Mouse (Mus musculus): Measurements from ENCODE around the gene Kank4. TPM values are rescaled to one million over a fixed set of nuclear protein-coding genes. Genes with fewer than 3 reads are reported as not detected.

The Kank4 gene
- polyA plus RNA-seq, 1 experiment from 2014 or later: 1.4 TPM

- H3K27ac ChIP-seq (ENCODE audit: low read depth, low read length): no peak overlapping the region
- ATAC-seq (ENCODE audit: low FRiP score): no peak
- H3K4me1 ChIP-seq (replicated peaks; ENCODE audit: control insufficient read depth, insufficient read depth, low read length): no peaks in the 10 kb centered on the region
- no peaks in the 10 kb centered on the region for H3K27me3 ChIP-seq (ENCODE audit: control insufficient read depth, insufficient read depth, low read length)
- H3K9me3 ChIP-seq (ENCODE audit: control insufficient read depth, low read length): no peaks in the 10 kb centered on the region
- 94% methylated on average over 9 of the region's 9 CpGs for WGBS
- H3K4me3 ChIP-seq (ENCODE audit: low read depth, low read length): no peak overlapping the region
- H3K36me3 ChIP-seq (ENCODE audit: control insufficient read depth, insufficient read depth, low read length): no peaks in the 10 kb centered on the region
- H3K9ac ChIP-seq (ENCODE audit: low read depth, low read length): no peak overlapping the region
- no peak for DNase-seq (ENCODE audit: low spot score)
- no peak overlapping the region for H3K4me2 ChIP-seq (replicated peaks; ENCODE audit: low read depth, low read length)
Measured at GRCm38 (mm10) chr4:98793486-98793885, 23.9 kb downstream of the Kank4 start.

- Histone ChIP-seq H3K4me2 (replicated peaks; ENCODE audit: low read depth, low read length) (no peak overlapping the region), H3K4me1 (replicated peaks; ENCODE audit: control insufficient read depth, insufficient read depth, low read length) (no peaks in the 10 kb centered on the region), H3K9ac (ENCODE audit: low read depth, low read length) (no peak overlapping the region), H3K4me3 (ENCODE audit: low read depth, low read length) (no peak overlapping the region), H3K27ac (ENCODE audit: low read depth, low read length) (no peak overlapping the region), H3K9me3 (ENCODE audit: control insufficient read depth, low read length) (no peaks in the 10 kb centered on the region), H3K36me3 (ENCODE audit: control insufficient read depth, insufficient read depth, low read length) (no peaks in the 10 kb centered on the region), H3K27me3 (ENCODE audit: control insufficient read depth, insufficient read depth, low read length) (no peaks in the 10 kb centered on the region)
- WGBS: 45% methylated on average over 1 of the region's 1 CpGs
- DNase-seq (ENCODE audit: low spot score) (no peak), ATAC-seq (ENCODE audit: low FRiP score) (no peak)
Measured at GRCm38 (mm10) chr4:98790721-98791120, 26.6 kb downstream of the Kank4 start.

GRCm38 (mm10) chr4:98789861-98790311, 27.5 kb downstream of the Kank4 start:
- H3K27ac ChIP-seq (ENCODE audit: low read depth, low read length): no peak overlapping the region
- H3K36me3 ChIP-seq (ENCODE audit: control insufficient read depth, insufficient read depth, low read length): no peaks in the 10 kb centered on the region
- no peaks in the 10 kb centered on the region for H3K9me3 ChIP-seq (ENCODE audit: control insufficient read depth, low read length)
- DNase-seq (ENCODE audit: low spot score): peak; percentile 61
- WGBS: 9% methylated on average over 10 of the region's 10 CpGs
- H3K27me3 ChIP-seq (ENCODE audit: control insufficient read depth, insufficient read depth, low read length): no peaks in the 10 kb centered on the region
- H3K4me3 ChIP-seq (ENCODE audit: low read depth, low read length): peak overlapping the region; percentile 20; the same call in 1 of the 2 replicates
- peak overlapping the region; percentile 0; the same call in 1 of the 2 replicates for H3K9ac ChIP-seq (ENCODE audit: low read depth, low read length)
- peak; percentile 46; the same call in 1 of the 2 replicates for ATAC-seq (ENCODE audit: low FRiP score)
- H3K4me2 ChIP-seq (replicated peaks; ENCODE audit: low read depth, low read length): peak overlapping the region; percentile 41
- no peaks in the 10 kb centered on the region for H3K4me1 ChIP-seq (replicated peaks; ENCODE audit: control insufficient read depth, insufficient read depth, low read length)

GRCm38 (mm10) chr4:98789133-98789765, 28.1 kb downstream of the Kank4 start:
- ATAC-seq (ENCODE audit: low FRiP score) (no peak; the same call in 1 of the 2 replicates), DNase-seq (ENCODE audit: low spot score) (no peak)
- no peaks in the 10 kb centered on the region for H3K9me3 ChIP-seq (ENCODE audit: control insufficient read depth, low read length)
- H3K27ac ChIP-seq (ENCODE audit: low read depth, low read length): no peak overlapping the region
- no peak overlapping the region for H3K4me3 ChIP-seq (ENCODE audit: low read depth, low read length)
- H3K27me3 ChIP-seq (ENCODE audit: control insufficient read depth, insufficient read depth, low read length): no peaks in the 10 kb centered on the region
- WGBS: 77% methylated on average over 7 of the region's 7 CpGs
- H3K36me3 ChIP-seq (ENCODE audit: control insufficient read depth, insufficient read depth, low read length): no peaks in the 10 kb centered on the region
- H3K4me2 ChIP-seq (replicated peaks; ENCODE audit: low read depth, low read length): peak overlapping the region; percentile 41
- H3K4me1 ChIP-seq (replicated peaks; ENCODE audit: control insufficient read depth, insufficient read depth, low read length): no peaks in the 10 kb centered on the region
- H3K9ac ChIP-seq (ENCODE audit: low read depth, low read length): no peak overlapping the region

GRCm38 (mm10) chr4:98786281-98786680, 31.1 kb downstream of the Kank4 start:
- ATAC-seq (ENCODE audit: low FRiP score): no peak
- no peak overlapping the region for H3K4me2 ChIP-seq (replicated peaks; ENCODE audit: low read depth, low read length)
- H3K36me3 ChIP-seq (ENCODE audit: control insufficient read depth, insufficient read depth, low read length): no peaks in the 10 kb centered on the region
- WGBS: 31% methylated on average over 3 of the region's 3 CpGs
- no peak for DNase-seq (ENCODE audit: low spot score)
- no peak overlapping the region for H3K27ac ChIP-seq (ENCODE audit: low read depth, low read length)
- H3K9ac ChIP-seq (ENCODE audit: low read depth, low read length): no peak overlapping the region
- no peaks in the 10 kb centered on the region for H3K4me1 ChIP-seq (replicated peaks; ENCODE audit: control insufficient read depth, insufficient read depth, low read length)
- no peak overlapping the region for H3K4me3 ChIP-seq (ENCODE audit: low read depth, low read length)
- H3K9me3 ChIP-seq (ENCODE audit: control insufficient read depth, low read length): no peaks in the 10 kb centered on the region
- H3K27me3 ChIP-seq (ENCODE audit: control insufficient read depth, insufficient read depth, low read length): no peaks in the 10 kb centered on the region

GRCm38 (mm10) chr4:98785851-98786250, 31.5 kb downstream of the Kank4 start:
- 47% methylated on average over 8 of the region's 8 CpGs for WGBS
- Histone ChIP-seq H3K36me3 (ENCODE audit: control insufficient read depth, insufficient read depth, low read length) (no peaks in the 10 kb centered on the region), H3K4me1 (replicated peaks; ENCODE audit: control insufficient read depth, insufficient read depth, low read length) (no peaks in the 10 kb centered on the region), H3K4me3 (ENCODE audit: low read depth, low read length) (no peak overlapping the region), H3K9me3 (ENCODE audit: control insufficient read depth, low read length) (no peaks in the 10 kb centered on the region), H3K9ac (ENCODE audit: low read depth, low read length) (no peak overlapping the region), H3K4me2 (replicated peaks; ENCODE audit: low read depth, low read length) (no peak overlapping the region), H3K27me3 (ENCODE audit: control insufficient read depth, insufficient read depth, low read length) (no peaks in the 10 kb centered on the region), H3K27ac (ENCODE audit: low read depth, low read length) (no peak overlapping the region)
- ATAC-seq (ENCODE audit: low FRiP score) (no peak), DNase-seq (ENCODE audit: low spot score) (no peak)

GRCm38 (mm10) chr4:98778219-98778618, 39.1 kb downstream of the Kank4 start:
- no peak overlapping the region for H3K4me3 ChIP-seq (ENCODE audit: low read depth, low read length)
- DNase-seq (ENCODE audit: low spot score) (no peak), ATAC-seq (ENCODE audit: low FRiP score) (no peak)
- H3K4me1 ChIP-seq (replicated peaks; ENCODE audit: control insufficient read depth, insufficient read depth, low read length): no peaks in the 10 kb centered on the region
- H3K36me3 ChIP-seq (ENCODE audit: control insufficient read depth, insufficient read depth, low read length): no peaks in the 10 kb centered on the region
- no peak overlapping the region for H3K27ac ChIP-seq (ENCODE audit: low read depth, low read length)
- no peak overlapping the region for H3K4me2 ChIP-seq (replicated peaks; ENCODE audit: low read depth, low read length)
- peaks cover 2% of the 10 kb centered on the region; the same call in 1 of the 2 replicates for H3K27me3 ChIP-seq (ENCODE audit: control insufficient read depth, insufficient read depth, low read length)
- no peak overlapping the region for H3K9ac ChIP-seq (ENCODE audit: low read depth, low read length)
- no peaks in the 10 kb centered on the region for H3K9me3 ChIP-seq (ENCODE audit: control insufficient read depth, low read length)
- WGBS: 13% methylated on average over 16 of the region's 16 CpGs

- Histone ChIP-seq H3K27ac (ENCODE audit: low read depth, low read length) (no peak overlapping the region), H3K9me3 (ENCODE audit: control insufficient read depth, low read length) (no peaks in the 10 kb centered on the region), H3K36me3 (ENCODE audit: control insufficient read depth, insufficient read depth, low read length) (no peaks in the 10 kb centered on the region), H3K4me3 (ENCODE audit: low read depth, low read length) (no peak overlapping the region), H3K4me2 (replicated peaks; ENCODE audit: low read depth, low read length) (no peak overlapping the region), H3K27me3 (ENCODE audit: control insufficient read depth, insufficient read depth, low read length) (peaks cover 2% of the 10 kb centered on the region; the same call in 1 of the 2 replicates), H3K4me1 (replicated peaks; ENCODE audit: control insufficient read depth, insufficient read depth, low read length) (no peaks in the 10 kb centered on the region), H3K9ac (ENCODE audit: low read depth, low read length) (no peak overlapping the region)
- WGBS: 90% methylated on average over 6 of the region's 6 CpGs
- ATAC-seq (ENCODE audit: low FRiP score): no peak
- DNase-seq (ENCODE audit: low spot score): no peak
Measured at GRCm38 (mm10) chr4:98777464-98777863, 39.9 kb downstream of the Kank4 start.

- no peaks in the 10 kb centered on the region for H3K36me3 ChIP-seq (ENCODE audit: control insufficient read depth, insufficient read depth, low read length)
- 70% methylated on average over 10 of the region's 10 CpGs for WGBS
- DNase-seq (ENCODE audit: low spot score) (no peak), ATAC-seq (ENCODE audit: low FRiP score) (no peak)
- H3K4me3 ChIP-seq (ENCODE audit: low read depth, low read length): no peak overlapping the region
- no peaks in the 10 kb centered on the region for H3K9me3 ChIP-seq (ENCODE audit: control insufficient read depth, low read length)
- no peaks in the 10 kb centered on the region for H3K4me1 ChIP-seq (replicated peaks; ENCODE audit: control insufficient read depth, insufficient read depth, low read length)
- no peak overlapping the region for H3K4me2 ChIP-seq (replicated peaks; ENCODE audit: low read depth, low read length)
- no peak overlapping the region for H3K9ac ChIP-seq (ENCODE audit: low read depth, low read length)
- no peak overlapping the region for H3K27ac ChIP-seq (ENCODE audit: low read depth, low read length)
- H3K27me3 ChIP-seq (ENCODE audit: control insufficient read depth, insufficient read depth, low read length): peaks cover 2% of the 10 kb centered on the region; the same call in 1 of the 2 replicates
Measured at GRCm38 (mm10) chr4:98776721-98777427, 40.5 kb downstream of the Kank4 start.

Measured in hindbrain, embryonic 11.5 days (tissue).